Mouse (Mus musculus): ENCODE results near the gene Mrpl24.

GRCm38 (mm10) chr3:87910573-87911141 lies 8.6 kb upstream of the Mrpl24 start:
- no peak for TF ChIP-seq CTCF (IDR thresholded peaks at IDR 0.05; ENCODE audit: borderline replicate concordance, control insufficient read depth, extremely low read depth, insufficient read depth, low read length, poor library complexity)
- no peak for TF ChIP-seq POLR2A (IDR thresholded peaks at IDR 0.05; ENCODE audit: control insufficient read depth, extremely low read depth, insufficient read depth, low read length, poor library complexity)
